Mouse (Mus musculus) heart, adult 2 months (tissue): ENCODE measurements around the gene Cyp26c1.

Source experiments
- CTCF ChIP-seq: fragments of 200-600 bp; IDR thresholded peaks from 2 replicates; pipeline ENCODE4 v1.8.1; 2022; ENCODE audit warnings: antibody characterized with exemption, mild to moderate bottlenecking, moderate library complexity
- POLR2A ChIP-seq: fragments of 200-500 bp; IDR thresholded peaks from 2 replicates; pipeline ENCODE4 v1.6.1; 2011; ENCODE audit warnings: mild to moderate bottlenecking, low read depth, low read length, control low read depth; ENCODE audit not compliant: insufficient read depth

DNA sequence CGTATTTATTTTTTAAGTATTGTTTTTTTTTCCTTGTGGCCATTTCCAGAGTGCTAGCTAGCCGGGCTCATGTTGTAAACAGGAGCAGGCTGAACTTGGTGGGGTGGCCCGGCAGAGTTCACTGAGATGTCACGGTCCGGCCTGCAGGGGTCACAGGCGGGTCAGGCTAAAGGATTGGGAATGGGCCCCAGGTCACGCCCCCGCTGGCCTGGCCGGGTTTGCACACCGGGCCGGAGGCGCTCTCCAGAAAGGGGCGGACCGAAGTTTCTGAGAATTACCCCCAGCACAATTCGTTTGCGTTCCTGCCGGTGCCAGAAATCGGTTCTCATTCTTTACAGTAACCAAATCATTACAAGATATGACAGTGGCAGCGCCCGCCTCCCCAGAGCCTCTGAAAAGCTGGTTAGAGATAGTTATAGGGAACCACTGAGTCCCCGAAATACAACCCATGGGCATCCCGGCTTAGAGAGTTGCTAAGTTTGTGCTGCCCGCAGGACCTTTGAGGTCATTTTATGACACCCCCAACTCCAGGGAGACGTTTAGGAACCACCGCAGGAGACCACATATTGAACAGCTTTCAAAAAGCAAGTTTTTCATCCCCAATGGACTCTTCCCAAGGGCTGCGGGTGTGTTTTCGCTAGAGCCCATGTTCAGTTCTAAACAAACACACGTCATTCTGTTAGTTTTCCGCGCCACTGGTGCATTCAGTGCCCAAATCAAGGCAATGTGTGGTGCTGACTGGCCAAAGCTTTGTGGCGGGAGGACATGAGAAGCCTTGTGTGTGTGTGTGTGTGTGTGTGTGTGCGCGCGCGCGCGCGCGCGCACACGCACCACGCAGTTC is 10.6 kb downstream of the Cyp26c1 start:
- no peak for TF ChIP-seq CTCF
- no peak for TF ChIP-seq POLR2A
